Mouse (Mus musculus) midbrain, embryonic 12.5 days (tissue): ENCODE results near the gene Fan1. TPM values are rescaled to one million over a fixed set of nuclear protein-coding genes. Genes with fewer than 3 reads are reported as not detected.

Experiments used
- ATAC-seq: fragments of 200-750 bp; cut with Nextera tagmentation; 2 replicates; pipeline ENCODE4 v1.8.0; 2017; ENCODE audit warnings: low read depth, moderate TSS enrichment, moderate library complexity; ENCODE audit not compliant: low FRiP score
- H3K27ac ChIP-seq: fragments of 300-500 bp; sonication (generic); replicated peaks from 2 replicates; pipeline ENCODE4 v1.5.1; 2016; ENCODE audit warnings: mild to moderate bottlenecking
- H3K27me3 ChIP-seq: fragments of 300-500 bp; sonication (generic); 2 replicates; pipeline ENCODE4 v1.6.1; 2016; ENCODE audit warnings: mild to moderate bottlenecking
- H3K36me3 ChIP-seq: fragments of 300-500 bp; sonication (generic); 2 replicates; pipeline ENCODE4 v1.6.1; 2016
- H3K4me1 ChIP-seq: fragments of 300-500 bp; sonication (generic); 2 replicates; pipeline ENCODE4 v1.6.1; 2016
- H3K4me2 ChIP-seq: fragments of 300-500 bp; sonication (generic); replicated peaks from 2 replicates; pipeline ENCODE4 v1.6.1; 2016; ENCODE audit warnings: mild to moderate bottlenecking, moderate library complexity
- H3K4me3 ChIP-seq: fragments of 300-500 bp; sonication (generic); 2 replicates; pipeline ENCODE4 v1.5.1; 2016; ENCODE audit warnings: mild to moderate bottlenecking
- H3K9ac ChIP-seq: fragments of 300-500 bp; sonication (generic); replicated peaks from 2 replicates; pipeline ENCODE4 v1.6.1; 2016; ENCODE audit warnings: mild to moderate bottlenecking, moderate library complexity
- H3K9me3 ChIP-seq: fragments of 300-500 bp; sonication (generic); 2 replicates; pipeline ENCODE4 v1.6.1; 2016; ENCODE audit warnings: mild to moderate bottlenecking
- WGBS: fragments of 180-500 bp; shearing (Covaris S2); methylation state at CpG from one replicate; pipeline ENCODE4 v1.1.7; 2016; 5-methylcytosine and 5-hydroxymethylcytosine counted together
- polyA plus RNA-seq: library from polyadenylated mRNA; unstranded; fragments of >200 nt; fragmentation: Nextera tagmentation; extraction: Ambion mirVana; gene quantifications from 2 replicates; pipeline ENCODE4 v1.2.1, GENCODE M21; 2016

Fan1 gene
- 9.8 and 10.0 TPM in 2 replicates for polyA plus RNA-seq

DNA sequence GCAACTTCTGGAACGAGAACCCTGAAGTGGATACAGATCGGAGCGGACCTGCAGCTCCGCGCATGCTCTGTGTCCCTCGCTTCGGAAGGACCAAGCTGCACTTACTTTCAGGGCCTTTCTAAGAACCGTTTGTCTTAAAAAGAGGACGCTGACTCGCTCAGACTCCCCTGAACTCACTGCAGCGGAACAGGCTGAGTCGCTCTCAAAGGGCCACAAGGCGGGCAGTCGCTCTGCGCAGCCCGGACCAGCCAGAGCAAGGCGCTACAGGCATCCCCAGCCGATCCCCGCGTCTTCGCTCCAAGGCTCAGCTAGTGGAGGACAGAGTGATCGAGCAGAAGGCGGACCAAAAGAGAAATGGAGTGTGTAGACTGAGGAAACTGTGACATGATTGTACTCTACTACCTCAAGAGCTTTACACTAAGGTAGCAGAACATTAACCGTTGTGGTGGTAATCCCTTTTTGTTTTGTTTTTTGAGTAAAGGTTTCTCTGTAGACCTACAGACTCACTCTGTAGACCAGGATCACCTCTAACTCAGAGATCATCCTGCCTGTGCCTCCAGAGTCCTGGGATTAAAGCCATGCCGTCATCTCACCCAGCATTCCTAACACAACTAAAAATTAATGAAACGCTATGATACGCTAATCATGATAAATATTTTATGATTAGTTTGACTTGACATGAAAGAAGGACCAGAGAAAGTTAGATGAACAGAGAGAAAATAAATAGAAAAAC, at the start of gene Fan1:
Gene Fan1, minus strand, starts transcription at position 266 of the 733 bp plus-strand sequence.
- peak within 1 kb of the TSS; percentile 71 for H3K9ac ChIP-seq
- H3K4me3 ChIP-seq: peak within 1 kb of the TSS; percentile 70
- H3K27ac ChIP-seq: peak within 1 kb of the TSS; percentile 95
- H3K27me3 ChIP-seq: no peaks in the 10 kb centered on the region
- H3K4me2 ChIP-seq: peak within 1 kb of the TSS; percentile 65
- H3K4me1 ChIP-seq: peaks cover 10% of the 10 kb centered on the region
- peaks cover 36% of the 10 kb centered on the region for H3K36me3 ChIP-seq
- 4% methylated on average over 27 of the region's 27 CpGs for WGBS
- ATAC-seq: peak; percentile 97
- no peaks in the 10 kb centered on the region for H3K9me3 ChIP-seq

- Histone ChIP-seq H3K4me3 (no peak overlapping the region), H3K9me3 (no peaks in the 10 kb centered on the region), H3K27ac (no peak overlapping the region), H3K9ac (no peak overlapping the region), H3K27me3 (no peaks in the 10 kb centered on the region), H3K4me1 (no peaks in the 10 kb centered on the region), H3K4me2 (no peak overlapping the region), H3K36me3 (no peaks in the 10 kb centered on the region)
- 92% methylated on average over 8 of the region's 8 CpGs for WGBS
- no peak for ATAC-seq
Measured at GRCm38 (mm10) chr7:64403989-64404388, 30.1 kb upstream of the Fan1 start.

DNA sequence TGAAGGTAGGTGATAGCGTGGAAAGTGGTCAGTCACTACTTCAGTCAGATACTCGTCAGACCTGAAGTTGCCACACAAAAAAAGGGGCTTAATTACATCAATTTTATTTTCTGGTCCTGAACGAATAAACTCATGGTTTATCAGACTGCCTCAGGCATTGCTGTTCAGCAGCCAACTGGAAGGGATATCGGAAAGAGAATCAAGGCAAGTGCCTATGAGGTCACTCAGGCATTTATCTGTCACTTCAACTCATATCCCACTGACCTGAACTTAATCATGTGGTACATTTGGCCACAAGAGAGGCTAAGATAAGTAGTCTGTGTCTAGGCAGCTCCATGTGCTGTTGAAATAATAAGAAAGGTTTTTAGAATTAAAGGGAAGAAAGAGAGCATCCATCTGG, 28.6 kb upstream of the Fan1 start:
- H3K4me3 ChIP-seq: no peak overlapping the region
- H3K27ac ChIP-seq: no peak overlapping the region
- no peaks in the 10 kb centered on the region for H3K36me3 ChIP-seq
- no peak overlapping the region for H3K4me2 ChIP-seq
- ATAC-seq: no peak
- H3K4me1 ChIP-seq: no peaks in the 10 kb centered on the region
- H3K9ac ChIP-seq: no peak overlapping the region
- H3K27me3 ChIP-seq: no peaks in the 10 kb centered on the region
- no peaks in the 10 kb centered on the region for H3K9me3 ChIP-seq
- WGBS: 88% methylated on average over 4 of the region's 4 CpGs

DNA sequence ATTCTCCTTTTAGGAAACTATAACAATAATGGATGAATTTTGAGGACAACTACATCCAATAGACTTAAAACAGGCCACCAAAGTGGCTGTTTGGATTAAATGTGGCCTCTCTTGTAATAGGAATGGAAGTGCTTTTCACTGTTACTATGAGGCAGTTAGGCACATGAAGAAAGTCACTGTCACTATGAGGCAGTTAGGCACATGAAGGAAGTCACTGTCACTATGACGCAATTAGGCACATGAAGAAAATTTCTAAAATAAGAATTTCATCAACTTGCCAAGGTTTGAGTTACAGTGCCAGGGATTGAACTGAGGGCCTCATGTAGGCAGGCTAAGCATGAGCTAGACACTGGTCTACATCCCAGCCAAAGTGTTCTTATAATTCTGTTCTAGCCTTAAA, 26.8 kb upstream of the Fan1 start:
- H3K27me3 ChIP-seq: no peaks in the 10 kb centered on the region
- WGBS: 98% methylated on average over 1 of the region's 1 CpGs
- H3K9me3 ChIP-seq: no peaks in the 10 kb centered on the region
- ATAC-seq: no peak
- H3K4me3 ChIP-seq: no peak overlapping the region
- no peaks in the 10 kb centered on the region for H3K4me1 ChIP-seq
- H3K36me3 ChIP-seq: no peaks in the 10 kb centered on the region
- no peak overlapping the region for H3K9ac ChIP-seq
- H3K4me2 ChIP-seq: no peak overlapping the region
- no peak overlapping the region for H3K27ac ChIP-seq

DNA sequence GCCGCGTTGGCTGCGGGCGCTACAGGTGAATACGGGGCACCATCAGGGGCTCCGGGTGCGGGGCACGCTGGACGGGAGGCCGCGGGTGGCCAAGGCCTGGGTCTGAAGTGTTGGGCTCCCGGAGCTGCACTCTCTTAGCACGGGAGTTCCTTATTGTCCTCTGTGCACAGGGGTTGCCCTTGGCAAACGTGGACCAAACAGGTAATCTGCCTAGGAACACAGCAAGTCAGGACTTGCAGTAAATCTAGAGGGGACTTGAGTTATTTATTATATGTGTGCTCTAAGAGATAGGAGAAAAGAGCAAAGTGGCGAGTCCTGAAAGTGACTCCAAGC, 18.9 kb upstream of the Fan1 start:
- 2% methylated on average over 15 of the region's 15 CpGs for WGBS

DNA sequence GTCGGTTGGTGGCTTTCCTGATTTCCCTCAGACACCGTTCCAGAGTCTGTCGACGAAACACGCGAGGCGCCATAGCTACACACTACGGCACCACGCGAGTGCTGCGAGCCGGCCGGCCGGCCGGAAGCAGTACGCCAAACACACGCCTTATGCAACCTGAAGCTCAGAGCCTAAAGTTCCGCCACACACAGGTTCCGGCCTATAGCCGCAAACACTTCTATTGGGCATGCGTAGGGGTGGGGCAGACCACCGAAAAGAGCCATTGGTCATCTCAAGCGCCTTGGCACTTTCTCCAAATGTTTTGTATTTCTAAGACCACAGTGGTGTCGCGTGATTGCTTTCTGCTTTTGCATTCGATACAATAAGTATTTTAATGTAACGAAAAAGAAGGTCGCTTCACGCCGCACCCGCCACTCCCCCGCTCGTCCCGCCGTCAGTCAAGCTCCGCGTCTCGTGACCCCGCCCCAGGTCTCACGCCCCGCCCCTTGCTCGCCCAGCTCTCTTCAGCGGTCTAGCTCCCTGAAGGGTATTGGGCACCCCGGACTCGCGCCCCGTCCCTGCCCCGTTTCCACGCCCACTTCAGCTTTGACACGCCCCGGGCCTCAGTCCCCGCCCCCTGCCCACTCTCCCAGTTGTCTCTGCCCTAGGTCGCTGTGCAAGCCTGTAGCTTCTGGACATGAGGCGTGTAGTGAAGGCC, 18.4 kb upstream of the Fan1 start, which contains the start of the genes Mphosph10 and Mcee:
Gene Mphosph10, minus strand, starts transcription at position 147 of the 697 bp plus-strand sequence.
Gene Mcee, plus strand, starts transcription at position 486 of the 697 bp plus-strand sequence.
- H3K4me3 ChIP-seq: peak within 1 kb of the TSS; percentile 78
- peak within 1 kb of the TSS; percentile 56; the same call in 1 of the 2 replicates for H3K27ac ChIP-seq
- H3K4me1 ChIP-seq: peaks cover 19% of the 10 kb centered on the region
- H3K27me3 ChIP-seq: no peaks in the 10 kb centered on the region
- 1% methylated on average over 52 of the region's 54 CpGs for WGBS
- no peaks in the 10 kb centered on the region for H3K9me3 ChIP-seq
- H3K9ac ChIP-seq: peak within 1 kb of the TSS; percentile 75
- peaks cover 24% of the 10 kb centered on the region for H3K36me3 ChIP-seq
- H3K4me2 ChIP-seq: peak within 1 kb of the TSS; percentile 95
- ATAC-seq: peak; percentile 98

More for the DNA sequence above, 18.9 kb upstream of the Fan1 start:
- Histone ChIP-seq H3K27me3 (no peaks in the 10 kb centered on the region), H3K4me3 (peak overlapping the region; percentile 78), H3K27ac (peak overlapping the region; percentile 46; the same call in 1 of the 2 replicates), H3K4me2 (peak overlapping the region; percentile 95), H3K4me1 (peaks cover 19% of the 10 kb centered on the region), H3K9ac (peak overlapping the region; percentile 75), H3K36me3 (peaks cover 19% of the 10 kb centered on the region), H3K9me3 (no peaks in the 10 kb centered on the region)
- ATAC-seq: no peak

DNA sequence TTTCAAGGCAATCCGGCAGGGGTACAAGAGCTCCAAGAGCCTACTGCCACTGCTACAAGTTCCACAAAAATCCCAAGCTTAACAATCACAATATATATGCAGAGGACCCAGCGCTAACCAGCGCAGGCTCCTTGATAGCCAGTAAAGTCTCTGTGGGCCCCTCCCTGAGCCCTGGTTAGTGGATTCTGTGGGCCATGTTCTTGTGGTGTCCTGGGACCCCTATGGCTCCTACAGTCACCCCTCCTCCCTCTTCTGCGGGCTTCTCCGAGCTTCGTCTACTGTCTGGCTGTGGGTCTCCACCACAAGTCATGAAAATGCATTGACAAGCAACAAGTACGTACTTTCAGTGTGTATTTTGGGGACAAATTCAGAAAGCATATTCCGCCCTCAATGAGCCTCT, 17.6 kb upstream of the Fan1 start:
- Histone ChIP-seq H3K36me3 (peaks cover 32% of the 10 kb centered on the region), H3K9me3 (no peaks in the 10 kb centered on the region), H3K27ac (no peak overlapping the region; the same call in 1 of the 2 replicates), H3K4me2 (peak overlapping the region; percentile 95), H3K4me1 (peaks cover 19% of the 10 kb centered on the region), H3K4me3 (peak overlapping the region; percentile 78), H3K27me3 (no peaks in the 10 kb centered on the region), H3K9ac (peak overlapping the region; percentile 75)
- 5% methylated on average over 8 of the region's 8 CpGs for WGBS
- ATAC-seq: no peak

- H3K27me3 ChIP-seq: no peaks in the 10 kb centered on the region
- H3K4me3 ChIP-seq: peak overlapping the region; percentile 70
- H3K4me1 ChIP-seq: peaks cover 10% of the 10 kb centered on the region
- H3K4me2 ChIP-seq: peak overlapping the region; percentile 65
- H3K9ac ChIP-seq: peak overlapping the region; percentile 71
- peaks cover 36% of the 10 kb centered on the region for H3K36me3 ChIP-seq
- H3K27ac ChIP-seq: peak overlapping the region; percentile 95
- WGBS: 14% methylated on average over 18 of the region's 18 CpGs
- ATAC-seq: peak; percentile 31
- no peaks in the 10 kb centered on the region for H3K9me3 ChIP-seq
Measured at GRCm38 (mm10) chr7:64373147-64373829, 607 bp downstream of the Fan1 start.

DNA sequence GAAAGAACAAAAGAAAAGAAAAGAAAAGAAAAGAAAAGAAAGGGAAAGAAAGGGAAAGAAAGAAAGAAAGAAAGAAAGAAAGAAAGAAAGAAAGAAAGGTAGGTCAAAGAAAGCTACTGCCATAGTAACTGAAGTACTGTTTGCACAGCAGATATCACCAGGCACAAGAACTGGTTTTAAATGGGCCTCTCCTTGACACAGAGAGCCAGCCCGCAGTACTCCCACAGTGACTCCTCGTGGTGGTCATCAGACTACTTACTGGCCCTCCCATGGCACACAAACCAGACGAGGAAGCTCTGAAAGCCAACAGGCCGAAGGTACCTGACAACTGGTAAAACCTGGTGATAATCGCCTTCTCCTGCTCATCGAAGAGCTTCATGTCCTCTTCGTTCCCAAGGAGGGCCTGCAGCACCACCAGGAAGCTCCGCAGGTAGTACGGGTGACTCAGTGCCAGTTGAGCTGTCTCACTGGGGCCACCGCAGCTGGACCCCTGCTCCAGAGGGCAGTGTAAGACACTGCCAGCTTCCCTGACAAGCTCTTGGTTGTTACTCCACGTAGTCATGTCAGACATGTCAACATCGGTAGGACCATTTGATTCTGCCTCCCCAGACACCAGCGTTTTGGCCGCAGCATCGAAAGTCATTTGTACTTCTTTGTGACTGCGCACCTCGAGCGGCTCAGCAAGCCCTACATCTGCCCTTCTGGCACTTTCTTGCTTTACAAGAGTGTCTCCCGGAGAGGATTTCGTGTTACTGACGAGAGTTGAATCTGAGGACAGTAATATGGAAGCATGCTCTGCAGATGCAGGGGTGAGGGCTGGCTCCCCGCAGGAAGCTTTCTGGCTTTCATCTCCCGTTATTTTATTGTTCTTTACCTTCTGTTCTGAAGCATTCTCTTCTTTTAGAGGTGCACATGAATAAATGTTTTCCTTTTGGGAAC, 1.7 kb downstream of the Fan1 start:
- ATAC-seq: no peak
- Histone ChIP-seq H3K27me3 (no peaks in the 10 kb centered on the region), H3K36me3 (peaks cover 32% of the 10 kb centered on the region), H3K4me2 (no peak overlapping the region), H3K27ac (no peak overlapping the region), H3K9ac (no peak overlapping the region), H3K4me3 (no peak overlapping the region), H3K4me1 (peaks cover 10% of the 10 kb centered on the region), H3K9me3 (no peaks in the 10 kb centered on the region)
- 92% methylated on average over 23 of the region's 23 CpGs for WGBS

DNA sequence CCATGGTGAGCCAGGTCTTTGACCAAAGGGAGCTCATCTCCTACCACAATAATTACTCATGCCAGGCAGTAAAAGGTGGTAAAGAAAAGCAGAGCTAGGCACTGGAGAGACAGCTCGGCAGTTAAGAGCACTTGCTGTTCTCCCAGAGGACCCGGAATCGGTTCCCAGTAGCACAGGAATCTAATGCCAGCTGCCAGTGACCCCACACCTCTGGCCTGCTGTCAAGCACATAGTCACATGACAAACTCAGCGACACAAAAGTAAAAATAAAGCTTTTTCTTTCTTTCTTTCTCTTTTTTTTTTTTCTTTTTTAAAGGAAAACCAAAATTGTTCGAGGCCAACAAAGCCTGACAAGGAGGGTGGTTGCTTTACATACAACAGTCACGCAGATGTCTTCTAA, 4.1 kb downstream of the Fan1 start:
- H3K27me3 ChIP-seq: no peaks in the 10 kb centered on the region
- 93% methylated on average over 6 of the region's 6 CpGs for WGBS
- H3K4me1 ChIP-seq: peaks cover 10% of the 10 kb centered on the region
- ATAC-seq: no peak
- H3K36me3 ChIP-seq: peaks cover 38% of the 10 kb centered on the region
- no peak overlapping the region for H3K9ac ChIP-seq
- no peaks in the 10 kb centered on the region for H3K9me3 ChIP-seq
- H3K27ac ChIP-seq: no peak overlapping the region
- no peak overlapping the region for H3K4me2 ChIP-seq
- H3K4me3 ChIP-seq: no peak overlapping the region

- Histone ChIP-seq H3K9ac (no peak overlapping the region), H3K36me3 (peaks cover 73% of the 10 kb centered on the region), H3K27ac (no peak overlapping the region), H3K4me1 (no peaks in the 10 kb centered on the region), H3K27me3 (no peaks in the 10 kb centered on the region), H3K4me2 (no peak overlapping the region), H3K4me3 (no peak overlapping the region), H3K9me3 (no peaks in the 10 kb centered on the region)
- ATAC-seq: no peak
- WGBS: 95% methylated on average over 5 of the region's 5 CpGs
Measured at GRCm38 (mm10) chr7:64365863-64366262, 8.0 kb downstream of the Fan1 start.
